In genomic region chr4:48539841-48540575, GRCm38 (mm10) we compare ENCODE assay signal across 7 mouse cellular contexts. TPM values are rescaled to one million over a fixed set of nuclear protein-coding genes. Genes with fewer than 3 reads are reported as not detected.
DNase-seq lines count a peak whose midpoint lies in the region; ATAC-seq lines count a peak whose summit lies in the region.

Gene Msantd3, plus strand, starts transcription at chr4:48539935.

- peak within 1 kb of the TSS; percentile 90 for H3K27ac ChIP-seq in hindbrain, embryonic 15.5 days (replicated peaks)

- ATAC-seq in common myeloid progenitor, adult 5-6 weeks (replicated peaks; ENCODE audit: low read depth, poor library complexity, severe bottlenecking) = peak; percentile 65
- ATAC-seq in hindbrain, embryonic 15.5 days (ENCODE audit: low FRiP score, low read depth) = peak; percentile 67

- no peaks in the 10 kb centered on the region for H3K36me3 ChIP-seq in hindbrain, embryonic 15.5 days

- under 1% methylated on average over 53 of the region's 86 CpGs for WGBS in hindbrain, embryonic 15.5 days

- intact Hi-C loops in left cerebral cortex, postnatal 4 days (cut with DNase I) = no loop called here

- no peaks in the 10 kb centered on the region for H3K9me3 ChIP-seq in hindbrain, embryonic 15.5 days

- no peaks in the 10 kb centered on the region for H3K27me3 ChIP-seq in hindbrain, embryonic 15.5 days

- H3K4me2 ChIP-seq in hindbrain, embryonic 15.5 days = peak within 1 kb of the TSS; percentile 71

- peak within 1 kb of the TSS; percentile 71 for H3K4me3 ChIP-seq in hindbrain, embryonic 15.5 days

- DNase-seq in adrenal gland, postnatal 10 days = peak; percentile 67
- peak; percentile 56 for DNase-seq in gastrocnemius, postnatal 10 days
- DNase-seq in left cerebral cortex, postnatal 4 days = peak; percentile 71
- DNase-seq in mesoderm, embryonic 11.5 days (ENCODE audit: low read depth, low spot score) = peak; percentile 78
- peak; percentile 18 to 26 for DNase-seq in right cerebral cortex, postnatal 36 days (ENCODE audit: low spot score in 2 of 2)

- peak within 1 kb of the TSS; percentile 82 for H3K9ac ChIP-seq in hindbrain, embryonic 15.5 days

- peaks cover 43% of the 10 kb centered on the region for H3K4me1 ChIP-seq in hindbrain, embryonic 15.5 days (replicated peaks)

RNA-seq across cellular contexts. Expression of gene Msantd3, which starts in this region (rescaled TPM):
- total RNA-seq in adrenal gland, postnatal 10 days (2021) = 10 to 100 TPM; 20.3 to 21.3 TPM
- 14.1 and 16.9 TPM in 2 replicates for total RNA-seq in common myeloid progenitor, adult 5-6 weeks (2017)
- total RNA-seq in gastrocnemius, postnatal 10 days (2021) = 10 to 100 TPM; 22.0 to 22.6 TPM
- 29.3 and 32.4 TPM in 2 replicates for polyA plus RNA-seq in hindbrain, embryonic 15.5 days (2015; fragmentation: Nextera tagmentation; extraction: Ambion mirVana)
- 10 to 100 TPM; 43.8 to 48.5 TPM for total RNA-seq in left cerebral cortex, postnatal 4 days (2021)

Comparison
In these comparisons a context has a peak if more than half of its experiments do, and no peak if none do; other contexts are left out.
1. Peak in every context shown above with its lines: DNase-seq, ATAC-seq, H3K4me3 ChIP-seq and H3K27ac ChIP-seq.
2. DNase-seq: peak in every context shown above with its lines; median percentile 78 in mesoderm, embryonic 11.5 days; 71 in left cerebral cortex, postnatal 4 days; 67 in adrenal gland, postnatal 10 days; 56 in gastrocnemius, postnatal 10 days; 22 in right cerebral cortex, postnatal 36 days.